Mouse (Mus musculus): ENCODE measurements around the gene Shld2. TPM values are rescaled to one million over a fixed set of nuclear protein-coding genes. Genes with fewer than 3 reads are reported as not detected.

Shld2 gene
- polyA plus RNA-seq, 1 experiment = 26.7 TPM

DNA sequence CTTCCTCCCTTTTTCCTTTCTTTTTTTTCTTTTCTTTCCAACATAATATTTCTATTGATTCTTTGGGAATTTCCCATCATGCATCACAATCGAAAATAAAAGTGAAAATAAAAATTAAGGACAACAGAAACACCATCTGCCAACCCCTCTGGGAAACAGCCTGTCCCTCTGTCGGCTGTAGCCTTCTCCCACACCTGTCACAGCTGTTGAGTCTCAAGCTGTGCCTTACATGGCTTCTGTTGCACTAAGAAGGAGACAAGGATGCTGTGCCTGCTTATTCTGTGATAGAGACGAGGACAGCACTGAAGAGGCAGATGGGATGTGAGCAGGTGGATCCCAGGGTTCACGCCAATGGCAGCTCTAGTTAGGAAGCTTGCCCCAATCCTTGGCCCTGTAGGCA, 101.2 kb downstream of the Shld2 start:
- Histone ChIP-seq H3K9ac (ENCODE audit: low read depth, poor library complexity, severe bottlenecking) (no peak overlapping the region), H3K4me1 (ENCODE audit: control insufficient read depth, insufficient read depth, low read length) (no peaks in the 10 kb centered on the region), H3K27ac (ENCODE audit: insufficient read depth, low read length) (no peak overlapping the region), H3K27me3 (ENCODE audit: control insufficient read depth, insufficient read depth, low read length, poor library complexity, severe bottlenecking) (no peaks in the 10 kb centered on the region), H3K36me3 (ENCODE audit: control insufficient read depth, insufficient read depth, low read length, poor library complexity, severe bottlenecking) (no peaks in the 10 kb centered on the region), H3K9me3 (replicated peaks; ENCODE audit: control insufficient read depth, insufficient read depth, low read length, poor library complexity, severe bottlenecking) (no peaks in the 10 kb centered on the region), H3K4me3 (ENCODE audit: low read depth, low read length) (no peak overlapping the region)
- no peak for TF ChIP-seq CTCF (IDR thresholded peaks at IDR 0.05; ENCODE audit: low read depth, low read length)
- TF ChIP-seq POLR2A (IDR thresholded peaks at IDR 0.05; ENCODE audit: insufficient read depth, low read length) = no peak
- TF ChIP-seq EP300 (IDR thresholded peaks at IDR 0.05; ENCODE audit: insufficient read depth, low read depth, low read length) = no peak

DNA sequence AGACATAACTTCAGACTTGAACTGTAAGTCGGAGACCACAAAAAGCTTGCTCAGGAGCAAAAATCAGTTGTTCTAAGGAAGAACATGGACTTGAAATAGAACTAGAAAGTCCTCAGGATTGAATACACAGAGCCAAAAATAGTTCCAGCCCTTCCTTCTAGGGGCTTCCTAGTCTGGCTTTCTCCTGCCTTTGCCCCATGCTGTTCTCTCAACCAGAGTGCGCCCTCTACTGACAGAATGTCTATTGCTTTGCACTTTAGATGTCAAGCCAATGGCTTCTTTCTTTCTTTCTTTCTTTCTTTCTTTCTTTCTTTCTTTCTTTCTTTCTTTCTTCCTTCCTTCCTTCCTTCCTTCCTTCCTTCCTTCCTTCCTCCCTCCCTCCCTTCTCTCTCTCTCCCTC, 101.6 kb downstream of the Shld2 start:
- TF ChIP-seq EP300 (IDR thresholded peaks at IDR 0.05; ENCODE audit: insufficient read depth, low read depth, low read length) (no peak), CTCF (IDR thresholded peaks at IDR 0.05; ENCODE audit: low read depth, low read length) (peak; percentile 56)
- no peak overlapping the region for H3K4me3 ChIP-seq (ENCODE audit: low read depth, low read length)
- H3K27ac ChIP-seq (ENCODE audit: insufficient read depth, low read length) = no peak overlapping the region
- H3K36me3 ChIP-seq (ENCODE audit: control insufficient read depth, insufficient read depth, low read length, poor library complexity, severe bottlenecking) = no peaks in the 10 kb centered on the region
- no peaks in the 10 kb centered on the region for H3K4me1 ChIP-seq (ENCODE audit: control insufficient read depth, insufficient read depth, low read length)
- no peaks in the 10 kb centered on the region for H3K27me3 ChIP-seq (ENCODE audit: control insufficient read depth, insufficient read depth, low read length, poor library complexity, severe bottlenecking)
- H3K9me3 ChIP-seq (replicated peaks; ENCODE audit: control insufficient read depth, insufficient read depth, low read length, poor library complexity, severe bottlenecking) = no peaks in the 10 kb centered on the region
- H3K9ac ChIP-seq (ENCODE audit: low read depth, poor library complexity, severe bottlenecking) = no peak overlapping the region

DNA sequence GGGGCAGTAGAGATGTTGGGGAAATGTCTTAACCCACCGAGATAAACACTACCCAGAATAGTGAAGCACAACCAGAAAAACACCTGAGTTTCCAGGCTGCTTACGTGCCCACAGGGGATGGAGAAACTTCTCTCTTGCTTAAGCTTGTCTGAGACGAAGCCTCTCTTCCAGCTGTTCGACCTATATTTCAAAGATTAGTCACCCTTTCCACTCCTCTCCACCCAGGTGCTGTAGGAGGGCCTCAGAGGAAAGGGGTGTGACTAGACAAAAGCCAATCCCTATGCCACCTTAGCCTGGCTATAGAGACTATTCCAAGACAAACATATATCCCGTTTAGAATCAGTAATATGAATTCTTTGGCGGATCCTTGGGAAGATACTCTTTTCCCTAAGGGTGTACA, 102.3 kb downstream of the Shld2 start:
- TF ChIP-seq CTCF (IDR thresholded peaks at IDR 0.05; ENCODE audit: low read depth, low read length) (no peak), EP300 (IDR thresholded peaks at IDR 0.05; ENCODE audit: insufficient read depth, low read depth, low read length) (no peak), POLR2A (IDR thresholded peaks at IDR 0.05; ENCODE audit: insufficient read depth, low read length) (no peak)

DNA sequence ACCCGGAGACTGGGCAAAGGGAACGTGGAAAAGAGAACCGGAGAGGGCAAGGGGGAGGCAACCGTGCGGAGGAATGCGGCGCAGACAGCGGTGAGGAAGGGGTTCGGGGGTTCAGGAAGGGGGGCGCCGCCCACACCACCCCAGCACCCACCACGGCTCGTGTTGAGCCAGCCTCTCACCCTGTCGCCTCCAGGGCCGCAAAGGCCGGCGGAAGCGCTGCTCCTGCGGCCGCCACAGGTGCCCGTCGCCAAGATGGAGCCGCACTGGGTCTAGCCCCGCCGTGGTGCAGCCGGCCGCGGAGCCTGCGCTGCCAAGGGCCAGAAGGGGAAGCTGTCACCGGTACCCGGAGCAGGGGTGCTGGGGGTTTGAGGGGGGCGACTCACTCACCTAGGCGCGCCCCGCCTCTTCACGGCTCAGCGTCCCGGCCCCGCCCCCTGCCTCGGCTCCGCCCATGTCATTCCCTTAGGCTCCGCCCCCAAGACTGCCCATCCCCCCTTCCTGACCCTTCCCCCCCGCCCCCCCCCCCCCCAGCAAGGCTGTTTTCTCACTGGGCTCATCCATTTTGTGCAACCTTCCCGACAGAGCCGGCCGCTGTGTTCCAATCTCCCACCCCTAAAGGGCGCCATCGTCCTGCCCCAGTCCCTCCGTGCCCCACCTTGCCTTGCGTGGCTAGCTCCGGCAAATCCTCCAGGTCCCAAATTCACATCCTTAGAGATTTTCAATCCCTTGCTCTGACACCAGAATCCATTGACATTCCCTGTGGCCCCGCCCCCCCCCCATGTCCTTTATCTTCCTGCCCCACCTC, 108.9 kb downstream of the Shld2 start, which contains the start of gene Gprin2:
Gprin2 (minus strand) TSS at position 423 of the 805 bp plus-strand sequence.
- no peaks in the 10 kb centered on the region for H3K36me3 ChIP-seq (ENCODE audit: control insufficient read depth, insufficient read depth, low read length, poor library complexity, severe bottlenecking)
- H3K4me3 ChIP-seq (ENCODE audit: low read depth, low read length) = peak within 1 kb of the TSS; percentile 57
- no peak for TF ChIP-seq EP300 (IDR thresholded peaks at IDR 0.05; ENCODE audit: insufficient read depth, low read depth, low read length)
- TF ChIP-seq CTCF (IDR thresholded peaks at IDR 0.05; ENCODE audit: low read depth, low read length) = no peak
- no peak for TF ChIP-seq POLR2A (IDR thresholded peaks at IDR 0.05; ENCODE audit: insufficient read depth, low read length)
- H3K9me3 ChIP-seq (replicated peaks; ENCODE audit: control insufficient read depth, insufficient read depth, low read length, poor library complexity, severe bottlenecking) = no peaks in the 10 kb centered on the region
- no peaks in the 10 kb centered on the region for H3K4me1 ChIP-seq (ENCODE audit: control insufficient read depth, insufficient read depth, low read length)
- no peaks in the 10 kb centered on the region for H3K27me3 ChIP-seq (ENCODE audit: control insufficient read depth, insufficient read depth, low read length, poor library complexity, severe bottlenecking)
- no peak within 1 kb of the TSS for H3K27ac ChIP-seq (ENCODE audit: insufficient read depth, low read length)
- H3K9ac ChIP-seq (ENCODE audit: low read depth, poor library complexity, severe bottlenecking) = peak within 1 kb of the TSS; percentile 20; the same call in 1 of the 2 replicates

More for the DNA sequence above, 102.3 kb downstream of the Shld2 start:
- H3K36me3 ChIP-seq (ENCODE audit: control insufficient read depth, insufficient read depth, low read length, poor library complexity, severe bottlenecking) = no peaks in the 10 kb centered on the region
- H3K27me3 ChIP-seq (ENCODE audit: control insufficient read depth, insufficient read depth, low read length, poor library complexity, severe bottlenecking) = no peaks in the 10 kb centered on the region
- H3K9me3 ChIP-seq (replicated peaks; ENCODE audit: control insufficient read depth, insufficient read depth, low read length, poor library complexity, severe bottlenecking) = no peaks in the 10 kb centered on the region
- no peaks in the 10 kb centered on the region for H3K4me1 ChIP-seq (ENCODE audit: control insufficient read depth, insufficient read depth, low read length)
- no peak overlapping the region for H3K4me3 ChIP-seq (ENCODE audit: low read depth, low read length)
- no peak overlapping the region for H3K27ac ChIP-seq (ENCODE audit: insufficient read depth, low read length)
- H3K9ac ChIP-seq (ENCODE audit: low read depth, poor library complexity, severe bottlenecking) = no peak overlapping the region

DNA sequence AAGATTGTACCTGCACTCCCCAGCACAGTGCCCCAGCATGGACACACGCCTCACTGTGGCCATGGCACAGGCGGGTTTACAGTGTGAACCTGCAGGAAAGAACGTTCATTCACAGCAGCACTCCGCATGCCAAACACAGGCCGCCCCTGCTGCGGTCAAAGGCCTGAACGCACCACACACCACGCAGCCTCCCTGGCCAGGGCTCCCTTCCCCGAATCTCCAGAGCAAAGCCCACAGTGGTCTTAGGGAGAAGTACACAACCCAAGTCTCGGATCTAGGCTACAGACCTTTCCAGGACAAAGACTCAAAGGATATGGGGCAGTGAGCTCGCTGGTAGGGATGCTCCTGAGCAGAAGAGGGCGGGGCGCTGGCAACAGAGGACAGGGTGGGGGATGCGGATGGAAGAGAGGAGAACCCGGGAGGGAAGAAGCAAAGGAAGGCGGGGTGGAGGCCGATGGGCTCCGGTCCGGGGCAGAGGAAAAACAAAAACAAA, 109.5 kb downstream of the Shld2 start:
- Histone ChIP-seq H3K36me3 (ENCODE audit: control insufficient read depth, insufficient read depth, low read length, poor library complexity, severe bottlenecking) (no peaks in the 10 kb centered on the region), H3K27me3 (ENCODE audit: control insufficient read depth, insufficient read depth, low read length, poor library complexity, severe bottlenecking) (no peaks in the 10 kb centered on the region), H3K4me3 (ENCODE audit: low read depth, low read length) (peak overlapping the region; percentile 57), H3K9ac (ENCODE audit: low read depth, poor library complexity, severe bottlenecking) (peak overlapping the region; percentile 20; the same call in 1 of the 2 replicates), H3K9me3 (replicated peaks; ENCODE audit: control insufficient read depth, insufficient read depth, low read length, poor library complexity, severe bottlenecking) (no peaks in the 10 kb centered on the region), H3K4me1 (ENCODE audit: control insufficient read depth, insufficient read depth, low read length) (no peaks in the 10 kb centered on the region), H3K27ac (ENCODE audit: insufficient read depth, low read length) (no peak overlapping the region)
- TF ChIP-seq CTCF (IDR thresholded peaks at IDR 0.05; ENCODE audit: low read depth, low read length) = no peak
- TF ChIP-seq EP300 (IDR thresholded peaks at IDR 0.05; ENCODE audit: insufficient read depth, low read depth, low read length) = no peak
- no peak for TF ChIP-seq POLR2A (IDR thresholded peaks at IDR 0.05; ENCODE audit: insufficient read depth, low read length)

DNA sequence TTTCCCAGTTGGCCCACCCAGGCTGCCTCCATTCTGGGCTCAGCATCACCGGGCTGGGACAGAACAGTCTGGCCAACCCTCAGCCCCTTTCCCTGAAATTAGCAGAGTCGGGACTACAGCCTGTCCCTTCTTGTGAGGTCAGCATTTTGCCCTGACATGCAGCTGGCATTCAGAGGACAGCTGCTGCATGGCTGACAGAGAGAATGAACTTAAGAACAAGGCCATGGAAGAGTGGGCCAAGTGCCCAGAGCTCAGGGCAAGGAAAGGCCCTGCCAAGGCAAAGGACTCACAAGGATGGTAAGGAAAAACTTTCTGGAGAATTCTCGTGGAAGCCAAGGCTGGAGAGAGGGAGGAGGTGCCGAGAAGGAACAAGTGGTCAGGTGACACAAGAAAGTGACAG, 113.6 kb downstream of the Shld2 start:
- Histone ChIP-seq H3K4me1 (ENCODE audit: control insufficient read depth, insufficient read depth, low read length) (no peaks in the 10 kb centered on the region), H3K36me3 (ENCODE audit: control insufficient read depth, insufficient read depth, low read length, poor library complexity, severe bottlenecking) (no peaks in the 10 kb centered on the region), H3K27me3 (ENCODE audit: control insufficient read depth, insufficient read depth, low read length, poor library complexity, severe bottlenecking) (no peaks in the 10 kb centered on the region), H3K4me3 (ENCODE audit: low read depth, low read length) (no peak overlapping the region), H3K27ac (ENCODE audit: insufficient read depth, low read length) (no peak overlapping the region), H3K9ac (ENCODE audit: low read depth, poor library complexity, severe bottlenecking) (no peak overlapping the region), H3K9me3 (replicated peaks; ENCODE audit: control insufficient read depth, insufficient read depth, low read length, poor library complexity, severe bottlenecking) (no peaks in the 10 kb centered on the region)
- no peak for TF ChIP-seq EP300 (IDR thresholded peaks at IDR 0.05; ENCODE audit: insufficient read depth, low read depth, low read length)
- TF ChIP-seq CTCF (IDR thresholded peaks at IDR 0.05; ENCODE audit: low read depth, low read length) = no peak
- no peak for TF ChIP-seq POLR2A (IDR thresholded peaks at IDR 0.05; ENCODE audit: insufficient read depth, low read length)

All from ES-Bruce4 (cell line).